Comparison of ENCODE assay signal across 8 mouse cellular contexts in the genomic region with DNA sequence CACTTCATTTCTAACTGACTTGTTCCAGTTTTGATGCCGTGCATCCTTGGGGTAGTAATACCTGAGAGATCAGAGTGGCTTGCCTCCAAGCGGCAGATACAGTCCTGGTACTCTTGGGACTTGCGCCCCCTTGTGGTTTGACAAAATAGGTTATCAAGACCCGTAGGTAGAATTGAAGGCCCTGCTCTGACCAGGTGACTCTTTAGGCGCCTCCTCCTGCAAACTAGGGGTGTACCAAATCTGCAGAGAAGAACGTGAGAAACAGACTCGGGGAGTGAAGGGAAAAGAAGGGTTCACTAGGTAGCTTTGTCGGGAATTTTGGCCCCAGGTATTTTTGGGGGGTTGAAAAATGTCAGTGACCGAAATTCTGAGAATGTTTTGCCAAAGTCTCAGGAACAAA. TPM values are rescaled to one million over a fixed set of nuclear protein-coding genes. Genes with fewer than 3 reads are reported as not detected.
DNase-seq lines count a peak whose midpoint lies in the region; ATAC-seq and TF ChIP-seq lines count a peak whose summit lies in the region.

No protein-coding gene starts in this region.

- H3K36me3 ChIP-seq in forebrain, embryonic 13.5 days (ENCODE audit: poor library complexity, severe bottlenecking), result no peaks in the 10 kb centered on the region
- no peaks in the 10 kb centered on the region for H3K36me3 ChIP-seq in liver, postnatal 0 days (replicated peaks; ENCODE audit: insufficient read depth, low read length)
- no peaks in the 10 kb centered on the region for H3K36me3 ChIP-seq in neural tube, embryonic 13.5 days

- TF ChIP-seq CTCF in liver, postnatal 0 days (IDR thresholded peaks at IDR 0.05; ENCODE audit: low read depth), result peak; percentile 89

- ATAC-seq in cerebellum, adult (ENCODE audit: insufficient number of reproducible peaks, low FRiP score, low TSS enrichment), result peak; percentile 84
- peak; percentile 55 for ATAC-seq in forebrain, embryonic 13.5 days
- ATAC-seq in liver, postnatal 0 days, result peak; percentile 87
- ATAC-seq in neural tube, embryonic 13.5 days (ENCODE audit: low read depth), result no peak

- peak overlapping the region; percentile 41; the same call in 1 of the 2 replicates for H3K9ac ChIP-seq in forebrain, embryonic 13.5 days
- peak overlapping the region; percentile 46 for H3K9ac ChIP-seq in liver, postnatal 0 days (replicated peaks)
- peak overlapping the region; percentile 26; the same call in 1 of the 2 replicates for H3K9ac ChIP-seq in neural tube, embryonic 13.5 days

- H3K4me2 ChIP-seq in forebrain, embryonic 13.5 days, result peak overlapping the region; percentile 29
- peak overlapping the region; percentile 71 for H3K4me2 ChIP-seq in liver, postnatal 0 days (ENCODE audit: low read depth, low read length)
- H3K4me2 ChIP-seq in neural tube, embryonic 13.5 days, result peak overlapping the region; percentile 45

- intact Hi-C loops in heart, postnatal 10 days (cut with DNase I), result loop anchor here (2.0 to 5.0 kb wide), 2 partner anchors 171 to 590 kb away; no protein-coding TSS in a partner anchor

- WGBS in forebrain, embryonic 13.5 days, result 2% methylated on average over 9 of the region's 9 CpGs
- 2% methylated on average over 9 of the region's 9 CpGs for WGBS in liver, postnatal 0 days (ENCODE audit: insufficient replicate concordance)
- WGBS in neural tube, embryonic 13.5 days, result 5% methylated on average over 9 of the region's 9 CpGs

- 0 out of 2 replicates have a peak, but pooled peaks have one; percentile 4 for TF ChIP-seq EP300 in liver, postnatal 0 days (IDR thresholded peaks at IDR 0.05; ENCODE audit: low read depth)

- no peaks in the 10 kb centered on the region for H3K27me3 ChIP-seq in forebrain, embryonic 13.5 days
- H3K27me3 ChIP-seq in liver, postnatal 0 days (ENCODE audit: insufficient read depth, low read length), result no peaks in the 10 kb centered on the region
- no peaks in the 10 kb centered on the region for H3K27me3 ChIP-seq in neural tube, embryonic 13.5 days

- H3K4me1 ChIP-seq in forebrain, embryonic 13.5 days, result peaks cover 14% of the 10 kb centered on the region
- H3K4me1 ChIP-seq in liver, postnatal 0 days (ENCODE audit: insufficient read depth), result peaks cover 11% of the 10 kb centered on the region
- peaks cover 19% of the 10 kb centered on the region for H3K4me1 ChIP-seq in neural tube, embryonic 13.5 days (replicated peaks)

- peak; percentile 86 for DNase-seq in ES-CJ7 (ENCODE audit: low read depth, low spot score)
- DNase-seq in heart, postnatal 10 days, result peak; percentile 83 to 92
- peak; percentile 83 to 90 for DNase-seq in kidney, postnatal 4 days
- DNase-seq in liver, postnatal 0 days, result peak; percentile 85
- peak; percentile 32 for DNase-seq in telencephalon, adult 2 months (ENCODE audit: low read depth, low spot score)

- H3K4me3 ChIP-seq in forebrain, embryonic 13.5 days, result no peak overlapping the region
- peak overlapping the region; percentile 33 for H3K4me3 ChIP-seq in liver, postnatal 0 days (ENCODE audit: low read depth, low read length)
- H3K4me3 ChIP-seq in neural tube, embryonic 13.5 days, result no peak overlapping the region

- no peak overlapping the region for H3K27ac ChIP-seq in forebrain, embryonic 13.5 days
- H3K27ac ChIP-seq in liver, postnatal 0 days (ENCODE audit: low read depth), result peak overlapping the region; percentile 76
- peak overlapping the region; percentile 13; the same call in 1 of the 2 replicates for H3K27ac ChIP-seq in neural tube, embryonic 13.5 days (replicated peaks)

- no peaks in the 10 kb centered on the region for H3K9me3 ChIP-seq in forebrain, embryonic 13.5 days (replicated peaks)
- no peaks in the 10 kb centered on the region for H3K9me3 ChIP-seq in liver, postnatal 0 days (ENCODE audit: low read length)
- no peaks in the 10 kb centered on the region for H3K9me3 ChIP-seq in neural tube, embryonic 13.5 days

RNA-seq across cellular contexts. Expression of a gene that starts 7.9 kb away (rescaled TPM):
- polyA plus RNA-seq in forebrain, embryonic 13.5 days (2015; fragmentation: Nextera tagmentation; extraction: Ambion mirVana), result 0.37 and 0.96 TPM in 2 replicates
- total RNA-seq in heart, postnatal 10 days (2021), result 1 to 10 TPM in 1 of 2 experiments, under 1 TPM in 1; 0.35 to 2.1 TPM
- polyA plus RNA-seq in liver, postnatal 0 days (2015; fragmentation: Nextera tagmentation; extraction: Ambion mirVana), result 36.8 TPM in 2 replicates
- 1.3 and 3.6 TPM in 2 replicates for polyA plus RNA-seq in neural tube, embryonic 13.5 days (2015; fragmentation: Nextera tagmentation; extraction: Ambion mirVana)

Comparison
In these comparisons a context has a peak if more than half of its experiments do, and no peak if none do; other contexts are left out.
1. DNase-seq: peak in every context shown above with its lines; median percentile 88 in heart, postnatal 10 days; 86 in kidney, postnatal 4 days; 86 in ES-CJ7; 85 in liver, postnatal 0 days; 32 in telencephalon, adult 2 months.